Mouse (Mus musculus) v-Abl transformed pro-B cells (cell line): ENCODE results near the gene Map3k6.

ENCODE experiments used
- in situ Hi-C, 2 experiments: fragments of 400-800 bp; cut with MboI; formaldehyde crosslinking; loops; one replicate each; pipeline ENCODE4 v1.15.1; 2025; ENCODE audit not compliant: unreplicated experiment in 2 of 2

Gene Map3k6

DNA sequence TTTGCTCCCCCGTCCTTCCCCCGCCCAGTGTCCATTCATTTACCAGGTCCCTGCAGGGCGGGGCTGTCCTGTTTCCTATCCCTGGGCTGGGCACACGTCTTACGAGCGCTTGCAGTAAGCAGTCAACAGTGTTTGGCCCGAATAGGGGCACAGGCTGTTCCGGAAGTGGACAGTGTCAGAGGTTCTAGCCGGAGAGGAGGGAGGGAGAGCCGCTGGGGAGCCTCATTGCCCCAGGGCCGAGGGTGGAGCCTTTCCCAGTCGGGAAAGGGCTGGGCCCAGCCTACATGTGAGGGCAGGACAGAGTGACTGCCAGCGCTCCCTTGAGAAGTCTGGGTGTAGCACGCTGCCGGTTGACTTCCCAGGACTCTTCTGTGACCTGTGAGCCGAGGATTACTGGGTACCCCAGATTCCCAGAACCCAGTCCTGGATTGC lies at the start of gene Map3k6:
Gene Map3k6, plus strand, starts transcription at position 329 of the 432 bp plus-strand sequence.
- in situ Hi-C loops: no loop called here

DNA sequence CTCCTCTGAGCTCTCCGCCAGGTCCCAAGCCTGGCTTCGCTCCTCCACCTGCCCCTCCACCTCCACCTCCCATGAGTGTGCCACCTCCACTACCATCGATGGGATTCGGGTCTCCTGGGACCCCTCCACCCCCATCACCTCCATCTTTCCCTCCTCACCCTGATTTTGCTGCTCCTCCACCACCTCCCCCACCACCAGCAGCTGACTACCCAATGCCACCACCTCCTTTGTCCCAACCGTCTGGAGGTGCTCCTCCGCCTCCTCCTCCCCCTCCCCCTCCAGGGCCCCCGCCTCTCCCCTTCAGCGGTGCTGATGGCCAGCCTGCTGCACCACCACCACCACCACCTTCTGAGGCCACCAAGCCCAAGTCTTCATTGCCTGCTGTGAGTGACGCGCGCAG lies 46.1 kb upstream of the Map3k6 start:
- in situ Hi-C loops: loop anchor here in 1 of 2 experiments (10.0 kb wide), 2 partner anchors 180 to 250 kb away; partner anchors contain the start of gene Ahdc1

DNA sequence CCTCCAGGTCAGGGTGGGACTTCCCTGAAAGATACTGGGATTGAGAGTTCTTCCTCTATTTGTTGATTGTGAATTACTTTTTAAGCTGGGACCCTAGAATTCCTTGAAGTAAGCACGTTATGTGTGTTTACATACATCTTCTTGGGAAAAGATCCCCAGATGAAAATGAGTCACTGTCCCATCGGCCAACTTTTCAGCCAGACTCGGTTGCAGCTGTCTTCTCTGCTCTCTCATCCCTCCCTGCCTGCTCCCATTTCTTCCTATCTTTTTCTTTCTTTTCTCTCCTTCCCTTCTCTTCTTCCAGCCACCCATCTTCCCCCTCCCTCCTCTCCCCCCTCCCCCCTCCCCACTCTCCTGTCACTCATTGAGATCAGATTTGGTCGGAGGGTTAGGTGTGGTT lies 45.6 kb upstream of the Map3k6 start:
- in situ Hi-C loops: loop anchor here in 1 of 2 experiments (10.0 kb wide), 2 partner anchors 180 to 250 kb away; partner anchors contain the start of gene Ahdc1

DNA sequence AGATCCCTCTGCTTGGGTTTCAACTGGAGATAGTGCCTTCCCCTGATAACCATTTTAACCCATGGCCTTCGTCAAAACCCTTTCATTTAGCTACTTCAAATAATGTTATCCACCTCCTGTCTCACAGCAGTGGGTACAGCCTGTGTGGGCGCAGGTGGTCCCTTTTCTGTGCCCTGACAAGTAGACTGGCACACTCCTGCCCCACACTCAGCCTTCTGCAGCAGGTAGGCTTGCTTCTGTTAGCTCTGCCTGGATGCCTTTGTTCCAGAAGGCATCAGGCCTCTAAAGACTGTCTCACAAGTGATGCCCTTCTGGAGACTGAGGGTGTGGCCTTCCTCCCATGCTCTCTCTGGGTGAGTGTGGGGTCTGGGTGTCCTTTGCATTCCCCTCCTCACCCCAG lies 44.5 kb upstream of the Map3k6 start:
- in situ Hi-C loops: loop anchor here in 1 of 2 experiments (10.0 kb wide), 2 partner anchors 181 to 251 kb away; partner anchors contain the start of gene Ahdc1

DNA sequence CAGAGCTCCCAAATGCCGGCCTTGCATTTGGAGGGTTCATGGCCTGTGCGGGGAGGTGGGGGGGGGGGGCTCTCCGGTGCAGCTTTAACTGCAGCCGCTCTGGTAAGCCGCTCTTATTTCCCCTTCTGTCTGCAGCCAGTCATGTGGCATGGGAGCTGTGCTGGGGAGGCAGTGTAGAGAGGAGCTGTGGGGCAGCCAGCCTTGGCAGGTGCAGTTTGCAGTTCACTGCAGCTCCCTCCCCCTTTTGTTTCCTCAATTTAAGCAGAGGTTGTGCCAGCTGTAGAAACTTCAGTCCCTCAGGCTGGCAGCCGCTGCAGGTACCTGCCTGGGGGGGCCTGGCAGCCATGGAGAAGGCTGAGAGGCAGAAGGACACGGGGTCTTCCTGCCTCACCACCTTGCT lies 43.8 kb upstream of the Map3k6 start:
- in situ Hi-C loops: loop anchor here in 1 of 2 experiments (10.0 kb wide), 2 partner anchors 182 to 252 kb away; partner anchors contain the start of gene Ahdc1

DNA sequence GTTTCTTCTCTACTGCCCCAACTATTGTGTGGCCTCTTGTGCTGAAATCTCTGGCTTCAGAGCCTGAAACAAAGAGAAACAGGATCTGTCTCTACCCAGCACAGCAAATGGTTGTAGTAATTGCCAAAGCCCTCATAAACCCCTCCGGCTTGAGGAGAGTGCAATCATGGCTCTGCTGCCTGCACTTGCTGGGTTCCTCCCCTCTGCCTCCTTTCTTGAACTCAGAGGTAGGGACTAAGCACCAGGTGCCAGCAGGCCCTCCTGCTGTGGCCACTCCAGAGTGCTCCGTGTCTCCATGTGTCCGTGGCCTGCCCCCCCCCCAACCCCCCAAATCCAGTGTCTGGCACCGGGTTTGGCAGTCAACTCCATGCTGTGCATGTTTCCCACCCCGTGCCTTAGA lies 43.3 kb upstream of the Map3k6 start:
- in situ Hi-C loops: loop anchor here in 1 of 2 experiments (10.0 kb wide), 2 partner anchors 183 to 253 kb away; partner anchors contain the start of gene Ahdc1

DNA sequence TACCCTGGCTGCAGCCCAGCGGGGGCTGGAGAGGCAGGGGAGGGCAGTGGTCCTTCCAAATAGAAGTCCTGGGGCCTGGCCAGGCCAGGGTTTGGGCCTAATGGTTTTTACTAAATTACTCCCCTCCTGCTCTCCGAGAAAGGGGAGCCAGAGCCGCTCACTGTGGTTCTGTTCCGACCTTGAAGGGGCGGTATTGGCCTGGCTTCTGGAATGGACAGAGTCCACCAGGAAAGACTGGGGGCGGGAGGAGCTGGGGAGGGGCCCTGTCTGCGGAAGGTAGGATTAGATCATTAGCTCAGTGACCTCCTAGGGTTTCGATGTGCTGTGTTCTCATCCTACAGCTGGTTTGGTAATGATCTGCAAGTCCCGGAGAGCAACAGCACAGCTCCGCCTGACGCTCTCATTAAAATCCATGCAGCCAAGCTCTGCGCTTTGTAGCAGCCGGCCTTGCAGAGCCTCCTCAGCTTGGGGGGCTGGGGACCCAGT lies 42.8 kb upstream of the Map3k6 start:
- in situ Hi-C loops: loop anchor here in 1 of 2 experiments (10.0 kb wide), 2 partner anchors 183 to 253 kb away; partner anchors contain the start of gene Ahdc1

DNA sequence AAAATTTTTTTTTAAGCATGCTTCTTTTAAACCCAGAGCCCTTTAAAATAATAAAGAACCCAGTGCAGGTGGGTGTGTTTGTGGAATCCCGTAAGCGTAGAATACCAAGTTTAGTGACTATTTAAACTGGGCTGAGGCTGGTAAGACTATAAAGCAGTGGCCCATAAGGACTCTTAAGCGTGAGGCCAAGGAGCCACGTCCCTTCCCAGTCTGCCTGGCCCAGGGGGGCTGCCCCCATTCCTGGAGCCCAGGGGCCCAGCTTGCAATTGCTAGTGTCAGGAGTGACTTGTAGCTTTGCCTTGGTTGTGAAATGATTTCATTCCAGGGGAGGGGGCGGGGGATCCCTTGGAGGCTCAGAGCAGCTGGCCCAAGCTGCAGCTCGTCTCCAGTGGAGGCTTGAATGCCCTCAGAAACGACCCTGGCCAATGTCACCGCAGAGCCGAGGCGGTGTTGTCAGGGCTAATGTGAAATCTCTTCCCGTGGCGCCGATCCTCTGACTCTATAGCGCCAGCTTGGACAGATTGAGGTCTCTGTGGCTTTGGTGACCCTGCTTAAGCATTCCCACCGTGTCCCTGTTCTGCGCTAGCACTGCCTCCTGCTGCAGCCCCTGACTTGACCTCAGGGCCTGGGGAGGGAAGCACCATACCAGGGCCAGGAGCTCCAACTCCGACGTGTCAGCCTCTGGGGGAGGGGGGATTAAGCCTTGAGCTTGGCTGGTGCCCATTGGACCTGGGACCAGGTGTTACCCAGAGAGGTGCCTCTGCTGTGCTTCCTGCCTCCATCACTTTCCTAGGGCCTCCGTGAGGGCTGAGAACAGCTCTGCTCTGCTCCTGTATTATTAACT lies 42.1 kb upstream of the Map3k6 start:
- in situ Hi-C loops: loop anchor here in 1 of 2 experiments (10.0 kb wide), 2 partner anchors 184 to 254 kb away; partner anchors contain the start of gene Ahdc1

DNA sequence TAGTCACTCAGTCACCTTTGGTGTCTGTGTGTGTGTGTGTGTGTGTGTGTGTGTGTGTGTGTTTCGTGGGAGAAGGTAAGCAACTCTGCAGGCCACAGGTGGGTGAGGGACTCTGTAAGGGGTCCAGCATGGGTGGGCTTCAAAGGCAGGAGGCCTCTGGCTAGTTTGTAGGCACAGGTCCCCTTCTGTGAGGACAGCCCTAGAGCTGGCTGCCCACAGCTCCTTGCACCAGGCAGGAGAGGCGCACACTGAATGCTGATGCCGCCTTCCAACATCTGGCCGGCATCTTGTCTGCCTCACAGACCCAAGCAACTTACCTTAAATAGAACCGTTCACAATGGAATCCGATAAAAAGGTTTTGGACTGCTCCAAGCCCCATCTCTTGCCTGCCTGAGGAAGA lies 40.9 kb upstream of the Map3k6 start:
- in situ Hi-C loops: loop anchor here in 1 of 2 experiments (10.0 kb wide), 2 partner anchors 185 to 255 kb away; partner anchors contain the start of gene Ahdc1

DNA sequence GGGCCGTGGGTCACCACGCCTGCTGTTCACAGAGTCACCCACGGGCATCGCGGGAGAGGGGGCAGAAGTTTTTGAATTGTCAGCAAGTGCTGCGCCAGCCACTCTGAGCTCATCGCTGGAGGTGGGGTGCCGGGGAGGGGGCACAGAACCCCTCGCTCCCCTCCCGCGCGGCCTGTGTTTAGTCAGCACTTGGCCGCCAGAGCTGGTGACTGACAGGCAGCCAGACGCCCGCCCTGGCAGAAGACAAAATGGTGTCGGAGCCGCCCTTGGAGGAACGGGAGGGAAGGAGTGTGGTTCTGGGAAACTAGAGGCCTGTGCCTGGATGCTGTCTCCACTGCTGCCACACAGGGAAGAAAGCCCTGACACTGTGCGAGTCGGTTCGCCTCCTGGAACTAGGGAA lies 40.3 kb upstream of the Map3k6 start:
- in situ Hi-C loops: no loop called here

DNA sequence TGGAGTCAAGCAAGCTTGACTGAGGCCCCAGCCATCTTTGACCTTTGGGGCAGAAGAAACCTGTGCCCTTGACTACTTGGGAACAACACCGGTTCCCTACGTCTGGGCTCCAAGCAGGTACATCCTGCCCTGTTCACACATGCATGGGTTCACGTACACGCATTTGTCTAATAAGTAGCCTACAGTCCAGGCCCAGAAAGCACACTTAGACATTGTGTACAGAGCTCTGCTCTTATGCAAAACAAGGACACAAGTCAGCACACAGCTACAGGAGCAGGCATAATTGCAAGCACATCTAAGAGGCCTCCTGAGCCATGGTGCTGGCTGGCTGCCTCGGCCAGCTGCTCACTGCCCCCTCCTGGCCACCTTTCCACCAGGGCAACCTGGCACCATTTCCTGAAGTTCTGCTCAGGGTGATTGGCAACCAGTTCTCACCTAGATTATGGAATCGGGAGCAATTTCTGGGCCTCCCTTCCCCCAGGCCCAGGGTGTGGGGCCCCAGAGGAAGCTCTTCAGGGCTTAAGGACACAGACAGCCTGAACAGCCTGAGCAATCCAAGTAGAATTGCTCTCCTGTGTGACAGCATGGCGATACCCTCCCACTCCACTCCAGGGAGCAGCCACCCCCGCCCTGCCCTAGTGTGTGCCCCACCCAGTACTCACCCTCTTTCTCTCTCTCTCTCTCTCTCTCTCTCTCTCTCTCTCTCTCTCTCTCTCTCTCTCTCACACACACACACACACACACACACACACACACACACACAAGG lies 39.4 kb upstream of the Map3k6 start:
- in situ Hi-C loops: no loop called here

DNA sequence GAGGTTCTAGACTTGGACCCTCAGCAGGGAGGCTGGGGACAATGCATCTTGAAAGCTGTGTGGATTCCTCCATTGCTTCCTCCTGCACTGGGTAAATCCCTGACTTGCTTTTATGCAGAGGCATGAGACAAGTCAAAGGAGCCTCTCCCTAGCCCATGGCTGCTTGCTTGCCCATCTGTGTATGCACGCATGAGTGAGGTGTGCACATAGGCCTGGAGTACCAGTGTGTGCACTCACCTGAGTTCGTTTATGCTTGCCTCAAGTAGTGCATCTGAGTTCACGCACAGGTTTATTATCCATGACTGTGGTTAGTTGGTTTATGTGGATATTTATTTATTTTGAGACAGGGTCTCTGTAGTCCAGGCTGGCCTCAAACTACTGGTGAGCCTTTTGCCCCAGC lies 38.4 kb upstream of the Map3k6 start:
- in situ Hi-C loops: no loop called here

DNA sequence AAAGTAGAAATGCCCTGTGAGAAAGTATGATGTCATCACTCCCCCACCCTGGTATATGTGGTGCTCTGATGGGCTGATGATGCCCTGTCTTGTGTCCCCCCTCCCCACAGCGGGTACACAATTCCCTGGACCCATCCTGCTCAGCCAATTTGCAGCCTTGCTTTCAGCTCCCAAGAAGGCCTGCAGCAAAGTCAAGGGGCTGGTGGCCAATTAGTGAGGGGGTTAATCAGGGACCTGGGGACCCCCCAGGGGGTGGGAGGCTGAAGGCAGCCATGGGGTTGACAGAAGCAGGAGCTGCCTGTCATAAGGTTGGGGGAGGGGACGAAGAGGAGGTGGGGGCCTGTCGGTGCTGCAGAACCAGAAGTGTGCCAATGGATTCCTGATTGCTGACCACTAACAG lies 37.0 kb upstream of the Map3k6 start:
- in situ Hi-C loops: no loop called here

DNA sequence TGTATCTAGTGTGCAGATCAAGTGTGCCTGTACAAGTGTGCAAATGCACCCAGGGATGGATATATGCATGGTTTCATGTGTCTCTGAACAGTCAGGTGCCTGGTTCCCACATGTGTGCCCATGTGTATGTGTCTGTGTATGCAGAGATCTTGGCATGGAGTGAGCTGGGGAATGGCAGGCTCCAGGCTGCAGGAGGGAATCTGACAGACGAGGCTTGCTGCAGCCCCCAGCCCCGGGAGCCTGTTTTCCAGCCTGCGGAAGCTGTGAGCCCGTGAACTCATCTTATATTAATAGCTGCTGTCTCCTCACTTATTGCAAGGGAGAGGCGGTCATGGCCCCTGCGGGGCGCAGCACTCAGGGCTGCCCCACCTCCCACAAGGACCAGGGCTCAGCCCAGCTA lies 36.2 kb upstream of the Map3k6 start:
- in situ Hi-C loops: no loop called here

DNA sequence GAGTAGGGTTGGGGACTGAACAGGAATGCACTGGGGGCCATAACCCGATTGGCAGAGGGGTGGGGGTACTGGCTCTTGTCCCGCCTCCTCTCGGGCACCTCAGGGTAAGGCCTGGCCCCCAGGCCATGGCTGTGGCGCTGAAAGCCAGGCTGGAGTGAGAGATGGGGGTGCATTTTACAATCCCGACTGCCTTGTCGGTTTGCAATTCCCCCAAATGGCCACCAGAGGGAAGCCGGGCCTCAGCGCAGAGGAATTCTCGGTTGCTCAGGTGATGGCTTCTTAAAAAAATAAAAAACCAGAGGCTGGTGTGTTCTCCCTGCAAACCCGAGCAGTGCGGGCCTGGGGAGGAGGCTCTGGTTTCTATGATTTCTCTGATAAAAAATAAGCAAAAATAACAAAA lies 31.3 kb upstream of the Map3k6 start:
- in situ Hi-C loops: no loop called here

DNA sequence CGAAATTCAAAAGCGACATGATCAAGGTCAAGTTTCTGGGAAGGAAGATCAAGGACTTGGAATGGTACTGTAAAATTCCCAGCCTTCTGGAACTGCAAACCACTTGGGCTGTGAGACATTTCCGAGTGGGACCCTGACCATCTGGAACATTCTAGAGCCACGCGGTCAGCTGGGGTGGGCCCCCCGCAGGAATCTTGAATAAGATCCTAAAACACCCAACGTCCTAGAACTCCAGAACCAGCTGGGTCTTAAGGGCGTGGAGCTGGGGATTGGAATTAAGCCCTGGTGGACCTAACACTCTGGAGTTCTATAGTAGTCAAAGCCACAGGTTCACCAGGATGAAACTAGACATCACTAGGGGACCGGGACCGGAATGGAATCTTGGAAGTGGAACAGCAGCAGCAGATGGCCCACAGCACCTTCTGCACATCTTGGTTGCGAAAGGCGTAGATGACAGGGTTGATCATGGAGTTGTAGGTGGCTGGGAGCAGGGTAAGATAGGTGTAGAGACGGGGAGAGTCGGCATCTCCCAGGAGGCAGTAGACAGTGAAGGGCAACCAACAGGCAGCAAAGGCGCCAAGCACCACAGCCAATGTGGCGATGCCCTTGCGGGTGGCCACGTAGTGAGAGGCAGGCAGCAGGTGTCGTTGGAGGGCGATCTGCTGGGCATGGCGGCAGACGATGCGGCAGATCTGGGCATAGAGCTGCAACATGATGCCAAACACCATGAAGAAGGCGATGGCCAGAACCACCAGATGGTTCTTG lies 30.4 kb upstream of the Map3k6 start:
- in situ Hi-C loops: loop anchor here (5.0 to 10.0 kb wide), 3 partner anchors 37 to 275 kb away; no protein-coding TSS in a partner anchor

DNA sequence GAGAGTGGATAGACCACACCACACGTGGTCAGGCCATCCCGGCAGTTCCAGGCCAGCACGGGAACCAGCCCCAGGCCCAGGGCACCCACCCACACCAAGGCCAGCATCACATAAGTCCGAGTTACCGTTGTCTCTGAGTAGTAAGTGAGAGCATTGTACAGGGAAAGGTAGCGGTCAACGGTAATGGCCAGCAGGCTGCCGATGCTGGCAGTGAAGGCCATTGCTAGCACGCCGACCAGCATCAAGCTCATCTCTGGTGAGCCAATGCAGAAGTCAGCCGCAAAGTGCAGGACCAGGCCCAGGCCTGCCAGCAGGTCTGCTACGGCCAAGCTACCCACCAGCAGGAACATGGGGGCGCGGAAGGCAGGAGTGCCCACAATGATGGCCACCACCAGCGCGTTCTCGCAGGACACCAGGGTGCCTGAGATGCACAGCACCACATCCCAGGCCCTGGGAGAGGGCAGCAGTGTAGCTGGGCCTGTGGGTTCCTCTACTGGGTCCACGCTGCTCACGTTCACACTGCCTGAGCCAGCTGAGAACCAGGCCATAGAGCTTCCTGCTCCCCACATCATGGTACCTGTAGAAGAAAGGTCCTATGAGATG lies 29.7 kb upstream of the Map3k6 start:
- in situ Hi-C loops: loop anchor here (5.0 to 10.0 kb wide), 3 partner anchors 36 to 276 kb away; no protein-coding TSS in a partner anchor

DNA sequence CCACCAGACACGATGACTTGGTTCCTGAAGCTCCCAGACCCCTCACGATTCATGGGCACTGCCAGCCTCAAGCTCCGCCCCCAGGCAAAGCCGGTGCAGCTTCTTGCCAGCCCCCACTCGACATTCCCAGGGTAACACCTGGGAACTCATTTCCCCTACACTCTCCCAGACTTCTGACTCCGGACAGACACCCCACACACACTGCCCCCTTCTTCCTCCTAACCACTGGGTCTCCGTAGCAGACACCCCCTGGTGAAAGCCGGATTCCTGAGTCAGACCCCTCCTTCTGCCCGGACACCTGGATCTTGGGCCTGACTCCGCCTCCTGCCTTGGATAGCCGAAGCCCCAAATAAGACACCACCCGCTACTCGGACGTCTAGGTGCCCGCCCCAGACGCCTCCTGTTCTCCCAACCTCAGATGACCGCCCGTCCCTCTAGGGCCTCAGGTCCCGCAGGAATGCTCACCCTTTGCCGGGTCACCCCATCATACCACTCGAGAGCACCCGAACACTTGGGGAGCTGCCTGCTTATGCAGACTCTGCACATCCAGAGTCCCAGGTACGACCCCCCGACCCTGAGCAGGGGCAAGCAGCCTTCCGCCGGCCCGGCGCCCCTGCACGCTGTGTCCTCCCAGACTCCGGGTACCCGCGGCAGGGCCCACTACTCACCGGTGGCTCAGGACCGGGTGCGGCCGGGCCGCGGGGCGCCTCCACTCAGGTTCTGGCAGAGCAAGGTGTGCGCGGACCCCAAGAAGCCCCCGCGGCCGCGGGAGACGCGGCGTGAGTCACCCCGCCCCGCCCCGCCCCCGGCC lies 28.7 kb upstream of the Map3k6 start, which contains the start of the genes Cd164l2 and Gpr3:
Gene Cd164l2, plus strand, starts transcription at position 381 of the 811 bp plus-strand sequence.
Gene Gpr3, minus strand, starts transcription at position 786 of the 811 bp plus-strand sequence.
- in situ Hi-C loops: loop anchor here (5.0 to 10.0 kb wide), 3 partner anchors 35 to 277 kb away; no protein-coding TSS in a partner anchor
